Mouse (Mus musculus) thymus, adult 18-20 months (tissue): ENCODE results near the gene Unc5c.

Source experiments
- DNase-seq, 2 experiments: peaks; one replicate each; pipeline ENCODE4 v3.0.0; 2022; ENCODE audit warnings: mixed read lengths in 2 of 2

The Unc5c gene

GRCm38 (mm10) chr3:141465104-141465705 lies at the start of gene Unc5c:
TSS of gene Unc5c (plus strand) at chr3:141465216.
- DNase-seq = no peak

GRCm38 (mm10) chr3:141457475-141457874 lies 7.5 kb upstream of the Unc5c start:
- DNase-seq = no peak

- no peak for DNase-seq
Observed at GRCm38 (mm10) chr3:141462482-141462881, 2.5 kb upstream of the Unc5c start.

- DNase-seq = no peak
Observed at GRCm38 (mm10) chr3:141464691-141465103, 319 bp upstream of the Unc5c start.

GRCm38 (mm10) chr3:141466061-141466460 lies 1.0 kb downstream of the Unc5c start:
- no peak for DNase-seq

GRCm38 (mm10) chr3:141466727-141467335 lies 1.8 kb downstream of the Unc5c start:
- no peak for DNase-seq

- DNase-seq = no peak
Observed at GRCm38 (mm10) chr3:141469338-141469737, 4.3 kb downstream of the Unc5c start.

GRCm38 (mm10) chr3:141473205-141473604 lies 8.2 kb downstream of the Unc5c start:
- DNase-seq = no peak

GRCm38 (mm10) chr3:141475389-141475788 lies 10.4 kb downstream of the Unc5c start:
- DNase-seq = no peak

GRCm38 (mm10) chr3:141475919-141476318 lies 10.9 kb downstream of the Unc5c start:
- no peak for DNase-seq

GRCm38 (mm10) chr3:141476670-141477069 lies 11.7 kb downstream of the Unc5c start:
- no peak for DNase-seq

- DNase-seq = no peak
Observed at GRCm38 (mm10) chr3:141482465-141482864, 17.4 kb downstream of the Unc5c start.

GRCm38 (mm10) chr3:141483665-141484431 lies 18.8 kb downstream of the Unc5c start:
- DNase-seq = no peak

- no peak for DNase-seq
Observed at GRCm38 (mm10) chr3:141485218-141485617, 20.2 kb downstream of the Unc5c start.

GRCm38 (mm10) chr3:141490647-141491046 lies 25.6 kb downstream of the Unc5c start:
- no peak for DNase-seq

- DNase-seq = no peak
Observed at GRCm38 (mm10) chr3:141491272-141491950, 26.4 kb downstream of the Unc5c start.

- no peak for DNase-seq
Observed at GRCm38 (mm10) chr3:141491951-141492310, 26.9 kb downstream of the Unc5c start.

GRCm38 (mm10) chr3:141493000-141493399 lies 28.0 kb downstream of the Unc5c start:
- DNase-seq = no peak

GRCm38 (mm10) chr3:141498348-141499056 lies 33.5 kb downstream of the Unc5c start:
- DNase-seq = no peak

GRCm38 (mm10) chr3:141501845-141502505 lies 37.0 kb downstream of the Unc5c start:
- DNase-seq = no peak

GRCm38 (mm10) chr3:141503331-141503730 lies 38.3 kb downstream of the Unc5c start:
- no peak for DNase-seq

GRCm38 (mm10) chr3:141509772-141510171 lies 44.8 kb downstream of the Unc5c start:
- DNase-seq = no peak
